Mouse (Mus musculus): ENCODE data around the gene Bckdk.

- TF ChIP-seq FLI1 (IDR thresholded peaks at IDR 0.05; ENCODE audit: low read length): no peak
- TF ChIP-seq GATA1 (IDR thresholded peaks at IDR 0.05; ENCODE audit: borderline replicate concordance, low read length): no peak
These were observed 7.5 kb upstream of the Bckdk start for GRCm38 (mm10) chr7:127896384-127896783.

Measured in megakaryocyte, embryonic 14.5 days (primary cell).